Mouse (Mus musculus) forebrain, embryonic 13.5 days (tissue): Measurements from ENCODE around the gene Mettl23. TPM values are rescaled to one million over a fixed set of nuclear protein-coding genes. Genes with fewer than 3 reads are reported as not detected.

Source experiments
- ATAC-seq: fragments of 200-750 bp; cut with Nextera tagmentation; 2 replicates; pipeline ENCODE4 v1.8.0; 2017
- H3K27ac ChIP-seq: fragments of 300-500 bp; sonication (generic); 2 replicates; pipeline ENCODE4 v1.5.1; 2015; ENCODE audit warnings: inconsistent platforms, mild to moderate bottlenecking, moderate library complexity
- H3K27me3 ChIP-seq: fragments of 300-500 bp; sonication (generic); 2 replicates; pipeline ENCODE4 v1.6.1; 2015; ENCODE audit warnings: mild to moderate bottlenecking, inconsistent platforms
- H3K36me3 ChIP-seq: fragments of 300-500 bp; sonication (generic); 2 replicates; pipeline ENCODE4 v1.6.1; 2015; ENCODE audit warnings: mild to moderate bottlenecking, inconsistent platforms; ENCODE audit not compliant: poor library complexity, severe bottlenecking
- H3K4me1 ChIP-seq: fragments of 300-500 bp; sonication (generic); 2 replicates; pipeline ENCODE4 v1.6.1; 2015; ENCODE audit warnings: inconsistent platforms
- H3K4me2 ChIP-seq: fragments of 300-500 bp; sonication (generic); 2 replicates; pipeline ENCODE4 v1.6.1; 2015; ENCODE audit warnings: inconsistent platforms, mild to moderate bottlenecking, moderate library complexity
- H3K4me3 ChIP-seq: fragments of 300-500 bp; sonication (generic); 2 replicates; pipeline ENCODE4 v1.5.1; 2015; ENCODE audit warnings: mild to moderate bottlenecking, inconsistent platforms
- H3K9ac ChIP-seq: fragments of 300-500 bp; sonication (generic); 2 replicates; pipeline ENCODE4 v1.6.1; 2015; ENCODE audit warnings: mild to moderate bottlenecking, inconsistent platforms
- H3K9me3 ChIP-seq: fragments of 300-500 bp; sonication (generic); replicated peaks from 2 replicates; pipeline ENCODE4 v1.6.1; 2016; ENCODE audit warnings: inconsistent platforms
- WGBS: fragments of 180-500 bp; shearing (Covaris S2); methylation state at CpG from one replicate; pipeline ENCODE4 v1.1.7; 2015; 5-methylcytosine and 5-hydroxymethylcytosine counted together
- polyA plus RNA-seq: library from polyadenylated mRNA; unstranded; fragments of >200 nt; fragmentation: Nextera tagmentation; extraction: Ambion mirVana; gene quantifications from 2 replicates; pipeline ENCODE4 v1.2.1, GENCODE M21; 2015

The Mettl23 gene
- polyA plus RNA-seq, result 83.6 and 85.7 TPM in 2 replicates

- H3K27ac ChIP-seq, result peak within 1 kb of the TSS; percentile 98
- H3K4me3 ChIP-seq, result peak within 1 kb of the TSS; percentile 83
- ATAC-seq, result peak; percentile 96
- H3K36me3 ChIP-seq, result peaks cover 42% of the 10 kb centered on the region
- H3K9ac ChIP-seq, result peak within 1 kb of the TSS; percentile 89
- under 1% methylated on average over 72 of the region's 72 CpGs for WGBS
- H3K4me1 ChIP-seq, result peaks cover 46% of the 10 kb centered on the region
- peak within 1 kb of the TSS; percentile 89 for H3K4me2 ChIP-seq
- H3K9me3 ChIP-seq, result no peaks in the 10 kb centered on the region
- H3K27me3 ChIP-seq, result no peaks in the 10 kb centered on the region
Measured at GRCm38 (mm10) chr11:116843261-116844233, at the start of gene Mettl23, which contains the start of gene Jmjd6. Gene Mettl23, plus strand, starts transcription at chr11:116843278. Gene Jmjd6, minus strand, starts transcription at chr11:116843449.

- H3K9me3 ChIP-seq, result no peaks in the 10 kb centered on the region
- H3K4me3 ChIP-seq, result no peak overlapping the region
- no peaks in the 10 kb centered on the region for H3K4me1 ChIP-seq
- H3K27ac ChIP-seq, result no peak overlapping the region
- no peaks in the 10 kb centered on the region for H3K27me3 ChIP-seq
- no peak for ATAC-seq
- no peak overlapping the region for H3K4me2 ChIP-seq
- no peak overlapping the region for H3K9ac ChIP-seq
- 74% methylated on average over 5 of the region's 5 CpGs for WGBS
- no peaks in the 10 kb centered on the region for H3K36me3 ChIP-seq
Measured at GRCm38 (mm10) chr11:116799364-116799763, 43.7 kb upstream of the Mettl23 start.

GRCm38 (mm10) chr11:116801106-116801505 lies 42.0 kb upstream of the Mettl23 start:
- 78% methylated on average over 5 of the region's 5 CpGs for WGBS
- H3K4me3 ChIP-seq, result no peak overlapping the region
- no peaks in the 10 kb centered on the region for H3K36me3 ChIP-seq
- no peaks in the 10 kb centered on the region for H3K27me3 ChIP-seq
- H3K9ac ChIP-seq, result no peak overlapping the region
- no peak for ATAC-seq
- H3K9me3 ChIP-seq, result no peaks in the 10 kb centered on the region
- H3K27ac ChIP-seq, result no peak overlapping the region
- no peak overlapping the region for H3K4me2 ChIP-seq
- no peaks in the 10 kb centered on the region for H3K4me1 ChIP-seq

GRCm38 (mm10) chr11:116802709-116803108 lies 40.4 kb upstream of the Mettl23 start:
- Histone ChIP-seq H3K27ac (no peak overlapping the region), H3K9me3 (no peaks in the 10 kb centered on the region), H3K9ac (no peak overlapping the region), H3K36me3 (no peaks in the 10 kb centered on the region), H3K4me1 (peaks cover 4% of the 10 kb centered on the region; the same call in 1 of the 2 replicates), H3K27me3 (no peaks in the 10 kb centered on the region), H3K4me3 (no peak overlapping the region), H3K4me2 (no peak overlapping the region)
- no peak for ATAC-seq
- 80% methylated on average over 5 of the region's 5 CpGs for WGBS

GRCm38 (mm10) chr11:116806136-116807071 lies 36.7 kb upstream of the Mettl23 start:
- ATAC-seq, result no peak
- H3K27me3 ChIP-seq, result no peaks in the 10 kb centered on the region
- no peak overlapping the region for H3K27ac ChIP-seq
- H3K9ac ChIP-seq, result no peak overlapping the region
- H3K4me2 ChIP-seq, result no peak overlapping the region
- no peaks in the 10 kb centered on the region for H3K36me3 ChIP-seq
- peaks cover 32% of the 10 kb centered on the region for H3K4me1 ChIP-seq
- H3K9me3 ChIP-seq, result no peaks in the 10 kb centered on the region
- no peak overlapping the region for H3K4me3 ChIP-seq
- WGBS, result 82% methylated on average over 15 of the region's 15 CpGs

GRCm38 (mm10) chr11:116807116-116807515 lies 36.0 kb upstream of the Mettl23 start:
- WGBS, result 53% methylated on average over 7 of the region's 7 CpGs
- Histone ChIP-seq H3K27ac (no peak overlapping the region), H3K4me2 (no peak overlapping the region), H3K36me3 (no peaks in the 10 kb centered on the region), H3K4me1 (peaks cover 38% of the 10 kb centered on the region), H3K4me3 (no peak overlapping the region), H3K9me3 (no peaks in the 10 kb centered on the region), H3K27me3 (no peaks in the 10 kb centered on the region), H3K9ac (no peak overlapping the region)
- ATAC-seq, result no peak

GRCm38 (mm10) chr11:116807526-116807925 lies 35.6 kb upstream of the Mettl23 start:
- no peak overlapping the region for H3K4me2 ChIP-seq
- no peaks in the 10 kb centered on the region for H3K9me3 ChIP-seq
- H3K4me3 ChIP-seq, result no peak overlapping the region
- H3K27me3 ChIP-seq, result no peaks in the 10 kb centered on the region
- 58% methylated on average over 3 of the region's 3 CpGs for WGBS
- H3K9ac ChIP-seq, result no peak overlapping the region
- ATAC-seq, result no peak
- peaks cover 42% of the 10 kb centered on the region for H3K4me1 ChIP-seq
- H3K27ac ChIP-seq, result peak overlapping the region; percentile 68
- H3K36me3 ChIP-seq, result no peaks in the 10 kb centered on the region

- ATAC-seq, result no peak
- Histone ChIP-seq H3K27me3 (no peaks in the 10 kb centered on the region), H3K4me1 (peaks cover 47% of the 10 kb centered on the region)
Measured at GRCm38 (mm10) chr11:116807938-116808606, 35.0 kb upstream of the Mettl23 start.

GRCm38 (mm10) chr11:116808811-116809395 lies 34.2 kb upstream of the Mettl23 start:
- H3K9ac ChIP-seq, result peak overlapping the region; percentile 16; the same call in 1 of the 2 replicates
- H3K4me3 ChIP-seq, result no peak overlapping the region
- no peak overlapping the region for H3K4me2 ChIP-seq
- no peaks in the 10 kb centered on the region for H3K36me3 ChIP-seq
- no peak overlapping the region for H3K27ac ChIP-seq
- H3K4me1 ChIP-seq, result peaks cover 56% of the 10 kb centered on the region
- no peak for ATAC-seq
- H3K27me3 ChIP-seq, result no peaks in the 10 kb centered on the region
- H3K9me3 ChIP-seq, result no peaks in the 10 kb centered on the region
- 76% methylated on average over 11 of the region's 11 CpGs for whole genome bisulfite sequencing

More at GRCm38 (mm10) chr11:116807938-116808606, 35.0 kb upstream of the Mettl23 start:
- H3K9ac ChIP-seq, result peak overlapping the region; percentile 16; the same call in 1 of the 2 replicates
- no peaks in the 10 kb centered on the region for H3K36me3 ChIP-seq
- no peaks in the 10 kb centered on the region for H3K9me3 ChIP-seq
- peak overlapping the region; percentile 68 for H3K27ac ChIP-seq
- WGBS, result 26% methylated on average over 7 of the region's 7 CpGs
- no peak overlapping the region for H3K4me3 ChIP-seq
- no peak overlapping the region for H3K4me2 ChIP-seq

GRCm38 (mm10) chr11:116809520-116809919 lies 33.6 kb upstream of the Mettl23 start:
- 86% methylated on average over 8 of the region's 8 CpGs for WGBS
- H3K36me3 ChIP-seq, result no peaks in the 10 kb centered on the region
- ATAC-seq, result no peak
- H3K4me3 ChIP-seq, result no peak overlapping the region
- peaks cover 62% of the 10 kb centered on the region for H3K4me1 ChIP-seq
- H3K9me3 ChIP-seq, result no peaks in the 10 kb centered on the region
- H3K9ac ChIP-seq, result no peak overlapping the region
- H3K27ac ChIP-seq, result no peak overlapping the region
- no peak overlapping the region for H3K4me2 ChIP-seq
- H3K27me3 ChIP-seq, result no peaks in the 10 kb centered on the region

GRCm38 (mm10) chr11:116810528-116810927 lies 32.5 kb upstream of the Mettl23 start:
- ATAC-seq, result peak; percentile 6; the same call in 1 of the 2 replicates
- Histone ChIP-seq H3K9me3 (no peaks in the 10 kb centered on the region), H3K4me3 (peak overlapping the region; percentile 38; the same call in 1 of the 2 replicates), H3K4me2 (peak overlapping the region; percentile 69), H3K4me1 (peaks cover 72% of the 10 kb centered on the region), H3K9ac (peak overlapping the region; percentile 62), H3K27ac (peak overlapping the region; percentile 96), H3K27me3 (no peaks in the 10 kb centered on the region), H3K36me3 (no peaks in the 10 kb centered on the region)
- WGBS, result 47% methylated on average over 11 of the region's 11 CpGs
